Mouse (Mus musculus): ENCODE measurements around the gene Mdga2. TPM values are rescaled to one million over a fixed set of nuclear protein-coding genes. Genes with fewer than 3 reads are reported as not detected.

Gene Mdga2
- polyA plus RNA-seq (2012; rRNA removed), result 0.27 and 0.58 TPM in 2 replicates

GRCm38 (mm10) chr12:67222221-67223025 is at the start of gene Mdga2:
TSS of gene Mdga2 (minus strand) at chr12:67222549.

Data from colon, adult 2 months (tissue).